Mouse (Mus musculus) stomach, embryonic 15.5 days (tissue): ENCODE measurements around the gene AW549877. TPM values are rescaled to one million over a fixed set of nuclear protein-coding genes. Genes with fewer than 3 reads are reported as not detected.
A peak's percentile ranks its signal among the peaks of the same experiment; 100 is the strongest.

Source experiments
- ATAC-seq: fragments of 200-750 bp; cut with Nextera tagmentation; 2 replicates; pipeline ENCODE4 v1.8.0; 2017; ENCODE audit warnings: low read depth, moderate number of reproducible peaks, moderate TSS enrichment; ENCODE audit not compliant: insufficient read depth, low FRiP score
- H3K27ac ChIP-seq: fragments of 300-500 bp; sonication (generic); 2 replicates; pipeline ENCODE4 v1.5.1; 2015; ENCODE audit warnings: mild to moderate bottlenecking, inconsistent platforms
- H3K27me3 ChIP-seq: fragments of 300-500 bp; sonication (generic); replicated peaks from 2 replicates; pipeline ENCODE4 v1.6.1; 2015; ENCODE audit warnings: inconsistent platforms
- H3K36me3 ChIP-seq: fragments of 300-500 bp; sonication (generic); 2 replicates; pipeline ENCODE4 v1.6.1; 2015; ENCODE audit warnings: inconsistent platforms
- H3K4me1 ChIP-seq: fragments of 300-500 bp; sonication (generic); 2 replicates; pipeline ENCODE4 v1.6.1; 2015; ENCODE audit warnings: inconsistent platforms
- H3K4me2 ChIP-seq: fragments of 300-500 bp; sonication (generic); 2 replicates; pipeline ENCODE4 v1.6.1; 2015; ENCODE audit warnings: mild to moderate bottlenecking, inconsistent platforms
- H3K4me3 ChIP-seq: fragments of 300-500 bp; sonication (generic); replicated peaks from 2 replicates; pipeline ENCODE4 v1.5.1; 2015; ENCODE audit warnings: inconsistent platforms
- H3K9ac ChIP-seq: fragments of 300-500 bp; sonication (generic); 2 replicates; pipeline ENCODE4 v1.6.1; 2015; ENCODE audit warnings: inconsistent platforms
- H3K9me3 ChIP-seq: fragments of 300-500 bp; sonication (generic); 2 replicates; pipeline ENCODE4 v1.6.1; 2016; ENCODE audit warnings: inconsistent platforms
- WGBS: fragments of 180-500 bp; shearing (Covaris S2); methylation state at CpG from one replicate; pipeline ENCODE4 v1.1.7; 2015; 5-methylcytosine and 5-hydroxymethylcytosine counted together
- polyA plus RNA-seq: library from polyadenylated mRNA; unstranded; fragments of >200 nt; fragmentation: Nextera tagmentation; extraction: Ambion mirVana; gene quantifications from 2 replicates; pipeline ENCODE4 v1.2.1, GENCODE M21; 2015

Gene AW549877
- polyA plus RNA-seq, 1 experiment from 2014 or later = 31.5 TPM

DNA sequence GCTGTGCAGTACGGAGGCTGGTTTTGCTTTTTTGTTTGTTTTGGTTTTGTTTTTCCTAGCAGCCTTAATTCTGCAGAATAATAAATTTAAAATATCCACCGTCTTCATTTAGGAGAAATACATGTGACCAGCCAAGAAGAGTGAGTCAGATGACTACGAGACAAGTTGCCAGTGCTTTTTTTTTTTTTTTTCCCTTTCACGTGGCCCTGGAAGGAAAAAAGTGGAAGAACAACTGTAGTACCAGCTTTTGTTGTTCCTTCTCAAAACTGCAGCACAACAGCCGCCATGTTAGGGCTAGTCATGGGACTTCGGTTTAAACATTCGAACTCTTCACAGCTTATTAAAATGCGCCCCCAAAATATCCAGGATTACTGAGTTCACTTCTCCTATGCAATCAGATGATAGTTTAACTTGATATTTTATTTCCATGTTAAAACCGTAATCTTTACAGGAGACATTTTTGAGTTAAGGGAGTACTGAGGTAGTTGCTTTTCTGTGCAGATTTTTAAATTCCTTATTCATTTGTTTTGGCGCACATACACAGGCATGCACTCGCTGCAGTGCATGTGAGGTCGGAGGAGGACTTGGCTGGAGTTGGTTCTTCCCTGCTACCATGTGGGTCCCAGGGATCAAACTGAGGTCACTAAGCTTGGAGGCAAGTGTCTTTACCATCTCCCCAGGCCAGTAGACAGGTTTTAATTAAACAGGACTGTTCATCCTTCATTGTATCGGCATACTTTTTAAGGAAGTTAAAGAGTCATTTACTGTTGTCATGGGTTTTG, 29.4 kb upstream of the AW549877 start:
- H3K4me1 ChIP-seq = peaks cover 4% of the 10 kb centered on the region; the same call in 1 of the 2 replicates
- ATAC-seq = no peak
- H3K9me3 ChIP-seq = no peaks in the 10 kb centered on the region
- H3K27me3 ChIP-seq = no peaks in the 10 kb centered on the region
- H3K4me2 ChIP-seq = no peak overlapping the region
- 79% methylated on average over 13 of the region's 13 CpGs for WGBS
- no peak overlapping the region for H3K4me3 ChIP-seq
- H3K36me3 ChIP-seq = no peaks in the 10 kb centered on the region
- no peak overlapping the region for H3K27ac ChIP-seq
- no peak overlapping the region for H3K9ac ChIP-seq

DNA sequence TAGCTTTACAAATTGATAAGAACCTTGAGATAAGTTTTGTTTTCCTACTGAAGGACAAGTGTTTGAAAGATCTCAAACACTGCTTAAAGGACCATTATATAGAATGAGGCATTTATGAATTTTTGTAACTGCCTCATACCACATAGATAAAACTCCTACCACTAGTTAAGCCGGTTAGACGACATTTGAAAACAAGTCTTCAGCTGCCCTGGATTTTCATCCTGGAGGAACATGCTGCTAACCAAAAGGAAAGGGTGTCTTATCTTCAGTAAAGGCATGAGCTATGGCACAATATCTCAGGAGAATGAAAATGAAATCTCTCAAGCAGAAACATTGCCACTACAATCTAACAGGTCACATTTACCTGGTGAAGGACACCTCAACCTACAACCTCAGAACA, 28.2 kb upstream of the AW549877 start:
- Histone ChIP-seq H3K9ac (no peak overlapping the region), H3K27ac (no peak overlapping the region), H3K36me3 (no peaks in the 10 kb centered on the region), H3K4me3 (no peak overlapping the region), H3K4me2 (no peak overlapping the region), H3K27me3 (no peaks in the 10 kb centered on the region), H3K9me3 (no peaks in the 10 kb centered on the region), H3K4me1 (peaks cover 4% of the 10 kb centered on the region; the same call in 1 of the 2 replicates)
- WGBS = 69% methylated on average over 2 of the region's 2 CpGs
- no peak for ATAC-seq

DNA sequence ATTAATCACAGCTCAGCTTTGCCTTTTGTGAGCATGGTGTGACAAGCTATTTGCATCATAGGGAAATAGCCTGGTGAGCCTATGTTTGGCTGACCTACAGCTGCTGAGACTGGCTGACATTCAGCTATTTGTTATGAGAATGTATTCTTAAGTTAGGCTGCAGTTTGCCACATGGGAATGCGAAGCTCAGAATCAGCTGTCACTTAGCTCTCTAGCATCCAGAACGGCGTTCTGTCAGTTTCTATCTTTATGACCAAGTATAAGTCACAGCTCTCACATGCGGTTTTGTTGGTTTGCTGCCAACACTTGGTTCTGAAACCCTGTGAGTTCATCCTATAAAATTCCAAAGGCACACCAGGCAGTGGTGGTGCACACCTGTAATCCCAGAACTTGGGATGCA, 25.2 kb upstream of the AW549877 start:
- ATAC-seq = no peak
- Histone ChIP-seq H3K4me3 (no peak overlapping the region), H3K4me2 (no peak overlapping the region), H3K9ac (no peak overlapping the region), H3K36me3 (no peaks in the 10 kb centered on the region), H3K9me3 (no peaks in the 10 kb centered on the region), H3K27me3 (no peaks in the 10 kb centered on the region), H3K27ac (no peak overlapping the region), H3K4me1 (no peaks in the 10 kb centered on the region)
- 59% methylated on average over 4 of the region's 4 CpGs for WGBS

DNA sequence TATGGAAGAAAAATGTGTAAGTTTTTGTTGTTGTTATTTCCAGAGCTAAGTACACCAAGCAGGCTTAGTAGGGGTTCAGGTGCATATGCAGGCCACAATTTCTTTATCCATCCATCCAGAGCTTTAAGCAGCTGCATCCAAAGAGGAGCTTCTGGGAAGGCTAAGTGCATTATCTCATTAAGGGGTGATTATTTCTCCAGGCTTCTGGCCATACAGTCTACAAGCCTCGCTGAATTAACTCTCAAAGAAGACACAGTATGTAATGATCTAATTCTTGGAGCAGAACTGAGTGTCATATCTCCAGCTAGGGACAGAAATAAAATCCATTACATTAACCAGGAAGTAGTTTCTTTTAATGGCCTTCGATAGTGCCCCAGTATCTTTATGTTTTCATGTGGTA, 18.3 kb upstream of the AW549877 start:
- H3K4me3 ChIP-seq = no peak overlapping the region
- H3K4me1 ChIP-seq = no peaks in the 10 kb centered on the region
- 70% methylated on average over 2 of the region's 2 CpGs for WGBS
- H3K27ac ChIP-seq = no peak overlapping the region
- H3K9ac ChIP-seq = no peak overlapping the region
- ATAC-seq = no peak
- no peaks in the 10 kb centered on the region for H3K9me3 ChIP-seq
- no peak overlapping the region for H3K4me2 ChIP-seq
- no peaks in the 10 kb centered on the region for H3K27me3 ChIP-seq
- H3K36me3 ChIP-seq = no peaks in the 10 kb centered on the region

DNA sequence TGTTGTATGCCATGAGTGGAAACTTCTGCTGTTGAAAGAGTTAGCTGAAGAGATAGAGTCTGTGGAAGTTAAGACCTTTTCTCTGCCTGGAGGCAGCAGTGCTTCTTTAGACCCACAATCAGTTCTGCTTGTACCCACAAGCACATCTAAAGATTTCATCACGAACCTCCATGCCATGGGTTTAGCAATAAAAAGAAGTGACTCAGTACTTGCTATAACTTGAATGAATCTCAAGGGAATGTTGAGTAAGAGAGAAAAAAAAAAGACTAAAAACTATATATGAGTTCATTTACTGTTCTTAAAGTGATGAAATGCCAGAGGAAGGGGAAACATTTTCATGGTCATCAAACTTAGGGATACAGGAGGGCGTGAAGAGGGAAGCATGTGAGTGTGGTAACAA, 5.0 kb upstream of the AW549877 start:
- WGBS = 86% methylated on average over 2 of the region's 2 CpGs
- Histone ChIP-seq H3K27me3 (no peaks in the 10 kb centered on the region), H3K36me3 (no peaks in the 10 kb centered on the region), H3K4me1 (no peaks in the 10 kb centered on the region), H3K4me3 (no peak overlapping the region), H3K9ac (no peak overlapping the region), H3K9me3 (no peaks in the 10 kb centered on the region), H3K27ac (no peak overlapping the region), H3K4me2 (no peak overlapping the region)
- ATAC-seq = no peak

DNA sequence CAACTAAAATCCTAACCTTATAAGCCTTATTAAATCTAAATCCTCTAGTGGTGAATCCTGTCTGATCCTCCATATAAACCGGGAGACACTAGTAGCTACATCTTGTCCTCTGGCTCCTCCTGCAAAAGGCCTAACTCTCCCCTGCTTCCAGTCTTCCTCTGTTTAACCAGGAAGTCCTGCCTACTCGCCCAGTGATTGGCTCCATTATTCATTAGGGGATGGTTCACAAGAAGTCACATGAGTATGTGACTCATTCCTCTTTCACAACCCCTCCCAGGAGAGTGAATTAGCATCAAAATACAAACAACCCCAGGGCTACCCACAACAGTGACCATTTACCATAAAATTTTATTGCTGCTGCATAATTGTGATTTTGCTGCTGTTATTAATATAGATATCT, 3.6 kb upstream of the AW549877 start:
- no peaks in the 10 kb centered on the region for H3K36me3 ChIP-seq
- H3K4me3 ChIP-seq = no peak overlapping the region
- H3K27ac ChIP-seq = no peak overlapping the region
- H3K9me3 ChIP-seq = no peaks in the 10 kb centered on the region
- H3K4me2 ChIP-seq = no peak overlapping the region
- WGBS = 62% methylated on average over 2 of the region's 2 CpGs
- no peak overlapping the region for H3K9ac ChIP-seq
- no peak for ATAC-seq
- no peaks in the 10 kb centered on the region for H3K27me3 ChIP-seq
- no peaks in the 10 kb centered on the region for H3K4me1 ChIP-seq

DNA sequence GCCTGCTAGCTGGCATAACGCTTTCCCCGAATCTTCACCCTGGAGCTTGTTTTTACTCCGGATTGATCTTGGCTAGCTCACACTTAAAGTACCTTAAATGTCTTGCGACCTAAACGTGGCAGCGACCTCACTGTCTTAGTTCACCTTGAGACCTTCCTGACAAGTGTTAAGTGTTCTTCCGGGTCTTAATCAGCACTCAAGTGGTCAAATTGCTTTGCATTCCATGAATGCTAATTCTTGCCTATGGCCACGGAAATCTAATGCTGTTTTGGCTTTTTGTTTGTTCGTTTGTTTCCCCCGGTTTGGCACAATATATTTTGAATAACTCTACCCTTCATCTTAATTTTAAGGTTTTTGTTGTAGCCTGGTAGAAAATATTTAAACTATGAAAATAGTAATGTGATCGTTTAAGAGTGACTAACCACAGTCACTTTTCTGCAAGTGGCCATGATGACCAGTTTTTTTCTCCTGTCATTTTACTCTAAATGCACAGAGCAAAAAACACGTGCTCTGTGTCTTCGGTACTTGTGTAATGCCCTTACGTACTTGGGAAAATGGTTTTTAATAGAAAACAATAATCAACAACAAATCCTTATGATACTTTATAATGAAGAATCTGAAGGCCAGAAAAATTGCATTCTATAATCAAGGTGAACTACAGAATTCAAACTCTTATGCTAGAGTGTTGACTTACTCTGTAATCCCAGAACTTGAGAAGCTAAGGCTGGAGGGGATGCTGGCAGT, 895 bp upstream of the AW549877 start:
- ATAC-seq = no peak
- Histone ChIP-seq H3K27ac (peak overlapping the region; percentile 83), H3K9me3 (no peaks in the 10 kb centered on the region), H3K36me3 (peaks cover 1% of the 10 kb centered on the region; the same call in 1 of the 2 replicates), H3K4me1 (0 out of 2 replicates have a peak, but pooled peaks cover 2% of the 10 kb centered on the region), H3K9ac (peak overlapping the region; percentile 9; the same call in 1 of the 2 replicates), H3K4me2 (peak overlapping the region; percentile 56), H3K27me3 (no peaks in the 10 kb centered on the region), H3K4me3 (peak overlapping the region; percentile 91)
- WGBS = 21% methylated on average over 14 of the region's 14 CpGs

DNA sequence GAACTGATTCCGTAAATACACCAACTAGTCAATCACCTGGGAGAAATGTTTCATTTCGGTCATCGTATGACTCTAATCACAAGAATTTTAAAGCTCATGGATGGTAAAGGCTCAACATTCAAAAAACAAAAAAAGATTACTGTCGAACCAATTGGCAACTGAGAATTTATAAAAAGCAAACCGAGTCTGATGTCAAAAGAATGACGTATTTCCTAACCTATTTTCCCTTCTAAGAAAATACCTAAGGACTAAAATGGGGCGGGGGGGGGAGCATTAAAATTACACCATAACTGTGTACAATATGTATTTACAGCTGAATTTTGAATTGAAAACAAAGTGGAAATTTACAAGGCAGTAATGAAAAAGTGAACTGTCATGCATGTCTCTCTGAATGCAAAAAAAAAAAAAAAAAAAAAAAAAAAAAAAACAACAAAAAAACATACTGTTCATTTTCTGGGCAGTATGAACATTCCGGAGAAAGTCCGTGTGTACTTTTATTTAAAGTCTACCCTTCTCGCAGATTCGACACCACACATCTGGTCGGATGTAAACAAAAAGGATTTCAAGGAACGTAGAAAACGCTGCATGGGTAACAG, 594 bp downstream of the AW549877 start:
- Histone ChIP-seq H3K4me3 (peak overlapping the region; percentile 91), H3K9ac (peak overlapping the region; percentile 81), H3K36me3 (peaks cover 12% of the 10 kb centered on the region), H3K9me3 (no peaks in the 10 kb centered on the region), H3K27me3 (no peaks in the 10 kb centered on the region), H3K4me2 (peak overlapping the region; percentile 49), H3K4me1 (0 out of 2 replicates have a peak, but pooled peaks cover 2% of the 10 kb centered on the region), H3K27ac (peak overlapping the region; percentile 95)
- WGBS = 22% methylated on average over 14 of the region's 14 CpGs
- no peak for ATAC-seq

DNA sequence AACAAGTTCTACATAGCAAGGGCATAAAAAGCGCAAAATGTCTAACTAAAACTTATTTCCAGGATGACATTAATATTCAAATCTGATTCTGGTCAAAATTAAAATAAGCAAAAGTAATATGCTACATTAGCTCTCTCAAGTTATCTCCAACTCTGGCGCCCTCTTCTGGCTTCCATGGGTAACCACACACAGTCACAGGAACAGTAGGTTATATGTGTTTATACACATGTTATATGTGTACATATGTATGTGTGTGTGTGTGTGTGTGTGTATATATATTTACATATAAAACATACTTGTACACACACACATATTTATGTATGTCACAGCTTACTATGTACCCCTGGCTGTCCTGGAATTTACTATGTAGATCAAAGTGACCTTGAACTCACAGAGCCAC, 7.6 kb downstream of the AW549877 start:
- Histone ChIP-seq H3K4me1 (no peaks in the 10 kb centered on the region), H3K36me3 (peaks cover 35% of the 10 kb centered on the region), H3K27me3 (no peaks in the 10 kb centered on the region), H3K27ac (no peak overlapping the region), H3K9me3 (no peaks in the 10 kb centered on the region), H3K4me3 (no peak overlapping the region), H3K9ac (no peak overlapping the region), H3K4me2 (no peak overlapping the region)
- 65% methylated on average over 2 of the region's 2 CpGs for WGBS
- ATAC-seq = no peak

DNA sequence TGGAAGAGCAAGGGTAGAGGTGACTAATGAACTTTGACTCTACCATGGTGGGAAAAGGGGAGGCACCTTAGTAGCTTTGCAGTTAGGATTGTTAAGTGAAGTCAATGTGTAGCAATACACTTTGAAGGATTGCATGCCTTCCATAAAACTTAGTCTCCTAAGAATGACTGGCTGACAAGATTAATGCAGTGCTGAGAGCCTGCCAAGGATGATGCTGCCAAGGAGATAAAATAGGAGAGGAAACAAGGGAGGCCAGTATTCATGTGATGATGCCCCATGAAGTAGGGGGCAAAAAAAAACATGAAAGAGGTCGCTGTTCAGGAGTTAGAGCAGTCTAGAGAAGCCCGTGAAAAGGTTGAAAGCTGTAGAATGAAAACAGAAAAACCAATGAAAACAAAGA, 10.7 kb downstream of the AW549877 start:
- Histone ChIP-seq H3K27me3 (no peaks in the 10 kb centered on the region), H3K27ac (no peak overlapping the region), H3K9ac (no peak overlapping the region), H3K4me2 (no peak overlapping the region), H3K4me3 (no peak overlapping the region), H3K9me3 (no peaks in the 10 kb centered on the region), H3K36me3 (peaks cover 27% of the 10 kb centered on the region), H3K4me1 (0 out of 2 replicates have a peak, but pooled peaks cover 2% of the 10 kb centered on the region)
- ATAC-seq = no peak
- WGBS = 81% methylated on average over 2 of the region's 2 CpGs

DNA sequence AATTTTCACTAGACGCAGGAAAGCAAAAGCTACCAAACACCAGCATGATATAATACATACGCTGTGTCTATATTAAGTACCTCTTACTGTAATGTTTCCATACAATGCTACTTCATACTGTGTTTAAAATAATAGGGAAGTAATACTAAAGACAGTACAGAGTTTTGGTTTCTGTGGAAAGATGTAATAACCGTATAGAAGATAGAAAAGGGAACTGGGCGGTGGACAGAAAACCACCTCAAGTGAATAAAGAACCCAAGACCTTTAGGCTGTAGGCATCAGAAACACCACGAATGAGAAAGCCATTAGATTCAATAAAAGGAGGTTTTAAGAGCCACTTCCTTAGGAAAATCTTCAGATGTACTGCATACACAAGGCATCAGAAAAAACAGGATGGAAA, 12.8 kb downstream of the AW549877 start:
- no peak for ATAC-seq
- Histone ChIP-seq H3K27ac (no peak overlapping the region), H3K36me3 (peaks cover 24% of the 10 kb centered on the region), H3K9ac (no peak overlapping the region), H3K4me1 (peaks cover 6% of the 10 kb centered on the region; the same call in 1 of the 2 replicates), H3K4me3 (no peak overlapping the region), H3K9me3 (no peaks in the 10 kb centered on the region), H3K4me2 (no peak overlapping the region), H3K27me3 (no peaks in the 10 kb centered on the region)
- 84% methylated on average over 5 of the region's 5 CpGs for whole genome bisulfite sequencing

DNA sequence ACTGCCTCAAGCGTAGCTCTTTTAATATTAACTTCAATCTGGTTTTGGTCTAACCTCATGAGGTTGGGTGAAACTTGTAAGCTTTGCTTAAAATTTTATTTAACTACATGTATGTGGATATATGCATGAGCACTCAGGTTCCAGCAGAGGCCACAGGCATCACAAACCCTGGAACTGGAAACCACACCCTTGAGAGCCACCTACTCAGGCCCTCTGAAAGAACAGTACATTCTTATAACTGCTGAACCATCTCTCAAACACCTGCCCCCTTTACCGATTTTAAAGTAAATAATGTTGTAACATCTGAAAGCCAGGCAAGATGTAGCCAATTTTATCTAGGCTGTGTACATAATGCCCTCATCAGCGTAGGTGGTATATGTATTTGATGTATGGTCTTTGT, 15.7 kb downstream of the AW549877 start:
- WGBS = 70% methylated on average over 3 of the region's 3 CpGs
- H3K4me3 ChIP-seq = peak overlapping the region; percentile 72
- peaks cover 7% of the 10 kb centered on the region; the same call in 1 of the 2 replicates for H3K36me3 ChIP-seq
- H3K27me3 ChIP-seq = no peaks in the 10 kb centered on the region
- H3K27ac ChIP-seq = peak overlapping the region; percentile 98
- no peaks in the 10 kb centered on the region for H3K9me3 ChIP-seq
- peaks cover 6% of the 10 kb centered on the region; the same call in 1 of the 2 replicates for H3K4me1 ChIP-seq
- no peak overlapping the region; the same call in 1 of the 2 replicates for H3K9ac ChIP-seq
- no peak for ATAC-seq
- H3K4me2 ChIP-seq = peak overlapping the region; percentile 71
